Mouse (Mus musculus) heart, postnatal 0 days (tissue): ENCODE data around the gene Nav2.

Experiments used
- CTCF ChIP-seq: IDR thresholded peaks from 2 replicates; pipeline ENCODE4 v1.5.1; 2016; ENCODE audit warnings: antibody characterized with exemption, control low read depth, low read depth
- EP300 ChIP-seq: IDR thresholded peaks from 2 replicates; pipeline ENCODE4 v1.6.1; 2016; ENCODE audit warnings: antibody characterized with exemption, low read depth

DNA sequence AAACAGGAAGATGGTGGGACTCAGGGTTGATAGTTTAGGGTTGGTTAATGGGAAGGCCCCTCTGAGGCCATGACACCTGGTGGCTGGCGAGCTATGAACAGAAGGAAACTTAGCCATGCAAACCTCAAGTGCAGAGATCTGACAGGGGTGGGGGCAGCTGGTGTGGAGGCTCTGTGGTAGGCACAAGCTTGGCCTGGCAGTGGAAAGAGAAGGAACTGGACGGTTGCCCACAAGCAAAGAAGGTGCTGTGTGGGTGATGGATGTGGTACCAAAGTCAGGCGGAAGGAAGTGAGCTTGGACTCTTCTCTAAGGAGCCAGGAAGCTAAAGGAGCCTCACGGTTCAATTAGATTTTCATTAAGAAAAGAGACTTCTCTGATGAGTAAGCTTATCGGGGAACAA is 501.7 kb downstream of the Nav2 start:
- TF ChIP-seq CTCF = no peak
- no peak for TF ChIP-seq EP300
